Mouse (Mus musculus) cerebellum, adult 11 months (tissue): ENCODE data around the gene Klhdc8b.
A peak's percentile ranks its signal among the peaks of the same experiment; 100 is the strongest.

Experiments
- DNase-seq: peaks from one replicate; pipeline ENCODE4 v3.0.0; 2022

Gene Klhdc8b

GRCm38 (mm10) chr9:108450292-108451169, 10.8 kb downstream of the Klhdc8b start:
- DNase-seq = no peak

DNA sequence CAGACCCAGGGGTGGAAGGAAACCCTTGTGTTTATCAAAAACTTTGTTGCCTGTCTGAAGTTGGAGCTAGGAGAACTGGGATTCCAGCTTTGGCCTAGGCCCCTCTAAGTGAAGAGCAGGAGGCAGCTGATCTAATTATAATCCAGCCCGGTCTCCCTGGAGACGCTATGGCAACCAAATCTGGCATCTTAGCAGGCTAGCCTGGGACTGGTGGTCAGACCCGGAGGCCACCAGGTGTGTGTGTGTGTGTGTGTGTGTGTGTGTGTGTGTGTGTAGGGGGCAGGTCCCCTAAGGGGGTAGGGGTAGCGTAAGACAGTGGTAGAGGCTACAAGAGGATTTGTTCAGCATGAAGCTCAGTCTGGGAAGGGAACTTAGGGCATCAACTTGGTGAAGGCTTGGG, 11.5 kb downstream of the Klhdc8b start:
- no peak for DNase-seq

DNA sequence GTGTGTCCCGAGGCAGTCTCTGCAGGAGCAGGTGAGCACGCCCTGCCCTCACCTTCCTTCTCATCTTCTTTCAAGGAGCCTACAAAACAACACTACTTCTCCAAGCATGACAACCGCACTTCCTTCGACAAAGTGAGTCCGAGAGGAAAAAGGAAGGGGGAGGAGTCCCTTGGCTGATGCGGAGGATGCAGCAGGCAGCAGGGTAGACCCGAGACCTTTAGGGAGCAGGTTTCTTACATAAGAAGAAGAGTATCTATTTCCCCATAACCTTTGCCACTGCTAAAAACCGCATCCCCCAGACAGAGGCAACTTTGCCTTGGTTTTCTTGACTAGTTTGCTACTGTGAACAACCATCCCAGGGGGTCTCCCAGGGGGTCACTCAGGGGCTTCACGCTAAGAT, 16.3 kb downstream of the Klhdc8b start:
- DNase-seq = no peak

DNA sequence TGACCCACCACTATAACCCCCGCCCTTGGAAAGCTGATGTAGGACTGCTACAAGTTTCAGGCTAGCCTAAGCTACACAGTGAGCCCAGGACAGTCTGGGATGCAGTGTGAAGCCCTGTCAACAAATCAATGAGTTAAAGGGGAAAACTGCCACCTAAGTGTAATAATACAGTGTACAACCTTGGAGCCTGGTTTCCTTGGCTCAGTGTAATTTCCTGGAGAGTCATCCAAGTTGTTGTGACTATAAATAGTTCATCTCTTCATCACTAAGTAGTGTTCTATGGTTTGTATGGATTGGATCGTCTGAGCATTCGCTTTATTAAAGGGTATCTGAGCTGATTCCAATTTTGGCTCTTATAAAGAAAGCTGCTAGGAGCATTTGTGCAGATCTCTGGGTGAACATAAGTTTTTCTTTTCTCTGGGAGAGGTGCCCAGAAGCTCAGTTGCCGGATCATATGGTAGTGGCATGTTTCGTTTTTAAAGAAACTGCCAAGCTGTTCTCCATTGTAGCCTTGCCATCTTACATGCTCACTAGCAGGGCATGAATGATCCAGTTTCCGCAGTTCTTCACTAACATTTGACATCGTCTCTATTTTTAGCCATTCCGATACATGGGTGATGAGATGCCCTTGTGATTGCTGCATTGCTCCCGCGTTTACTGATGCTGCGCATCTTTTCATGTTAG, 20.0 kb downstream of the Klhdc8b start:
- DNase-seq = no peak

GRCm38 (mm10) chr9:108440485-108440884, 20.9 kb downstream of the Klhdc8b start:
- no peak for DNase-seq

- DNase-seq = no peak
Observed at GRCm38 (mm10) chr9:108439176-108439575, 22.2 kb downstream of the Klhdc8b start.

DNA sequence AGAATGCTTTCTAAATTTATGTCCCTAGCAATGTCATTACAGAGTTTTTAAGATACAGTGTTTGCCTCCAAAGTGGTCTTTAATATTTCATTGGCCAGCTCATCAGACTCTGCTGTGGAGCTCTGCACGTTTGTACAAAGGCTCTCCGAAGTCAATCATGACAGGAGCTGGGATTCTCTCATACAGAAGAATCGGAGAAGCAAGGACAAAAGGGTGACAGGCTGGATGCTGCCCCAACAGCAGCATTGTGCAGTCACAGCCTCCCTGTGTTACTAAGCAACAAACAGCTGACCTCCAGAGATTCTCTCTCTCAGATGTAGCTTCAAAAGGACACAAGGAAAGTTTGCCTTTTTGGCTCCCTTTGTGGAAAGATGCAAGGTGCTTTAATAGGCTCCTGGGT, 25.2 kb downstream of the Klhdc8b start, which contains the start of gene BC048562:
Gene BC048562, plus strand, starts transcription at position 301 of the 400 bp plus-strand sequence.
- DNase-seq = no peak

DNA sequence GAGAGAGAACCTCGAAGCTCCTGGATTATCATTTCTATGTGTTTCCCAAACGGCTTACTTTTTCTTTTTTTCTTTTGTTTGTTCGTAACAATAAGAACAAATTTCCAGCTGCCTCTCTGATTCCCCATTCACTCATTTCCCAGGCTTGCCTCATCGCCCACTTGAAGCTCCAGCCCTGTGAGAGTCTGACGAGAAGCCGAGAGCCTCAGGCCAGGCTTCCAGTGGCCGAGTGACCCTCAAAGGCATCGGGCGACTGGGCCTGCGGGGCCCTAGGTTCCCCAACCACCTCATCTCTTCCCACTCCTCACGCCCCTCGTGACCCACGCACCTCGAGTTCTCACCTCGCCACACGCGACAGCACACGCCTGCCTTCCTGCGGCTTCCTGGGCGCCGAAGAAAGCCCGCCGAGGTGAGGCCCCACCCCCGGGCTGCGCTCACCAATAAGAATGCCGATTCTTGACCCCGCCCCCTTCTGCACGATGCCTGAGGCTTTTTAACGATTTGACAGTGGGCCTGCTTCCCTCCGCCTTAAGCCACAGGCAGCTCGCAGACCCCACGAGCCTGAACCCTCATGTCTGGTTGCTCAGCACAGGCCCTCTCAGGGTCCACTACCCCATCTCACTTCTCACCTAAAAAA, 29.8 kb downstream of the Klhdc8b start:
- DNase-seq = no peak

DNA sequence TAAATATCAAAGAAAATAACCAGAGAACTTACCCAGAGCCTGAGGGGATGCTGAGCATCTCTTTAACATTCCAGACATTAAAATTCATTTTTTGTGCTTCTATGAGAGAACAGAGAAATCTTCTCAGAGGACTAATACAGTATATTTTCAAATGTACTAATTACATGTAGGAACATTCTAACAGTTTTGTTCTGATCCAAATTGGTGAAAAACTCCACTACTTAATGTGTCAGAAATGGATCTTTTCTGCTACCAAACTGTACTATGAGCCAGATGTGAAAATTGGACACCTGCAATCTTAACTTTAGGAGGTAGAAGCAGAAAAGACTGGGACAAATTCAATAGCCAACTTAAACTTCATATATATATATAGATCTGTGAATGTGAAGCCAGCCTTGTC, 33.0 kb downstream of the Klhdc8b start, which contains the start of gene Ccdc36:
Gene Ccdc36, minus strand, starts transcription at position 101 of the 400 bp plus-strand sequence.
- DNase-seq = no peak

GRCm38 (mm10) chr9:108412221-108412620, 49.2 kb downstream of the Klhdc8b start:
- no peak for DNase-seq

DNA sequence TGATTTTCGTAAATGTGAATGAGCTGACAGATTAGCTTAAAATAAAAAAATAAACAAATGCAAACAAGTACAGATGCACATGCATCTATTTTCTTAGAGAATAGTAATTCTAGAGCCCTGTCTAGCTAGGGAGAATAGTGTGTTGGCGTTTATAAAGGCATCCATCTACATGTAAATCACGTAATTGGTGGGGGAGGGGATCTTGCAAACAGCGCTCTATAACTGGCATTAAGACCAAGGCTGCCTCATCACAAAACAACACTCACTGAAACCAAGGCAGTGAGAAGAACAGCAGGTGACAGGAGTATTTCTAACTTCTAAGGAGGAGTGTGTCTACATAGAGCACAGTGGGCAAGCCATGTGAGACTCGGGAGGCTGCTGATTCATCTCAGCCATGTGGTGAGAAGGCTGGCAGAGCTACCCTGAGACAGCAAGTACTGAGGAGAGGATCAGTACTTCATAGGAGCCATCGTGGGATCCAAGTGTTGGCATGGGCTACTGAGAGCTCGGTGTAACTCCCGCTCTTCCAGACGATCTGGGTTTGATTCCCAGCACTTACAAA, 49.9 kb downstream of the Klhdc8b start:
- no peak for DNase-seq

GRCm38 (mm10) chr9:108409535-108409934, 51.8 kb downstream of the Klhdc8b start:
- DNase-seq = no peak

GRCm38 (mm10) chr9:108404451-108404850, 56.9 kb downstream of the Klhdc8b start:
- DNase-seq = no peak

DNA sequence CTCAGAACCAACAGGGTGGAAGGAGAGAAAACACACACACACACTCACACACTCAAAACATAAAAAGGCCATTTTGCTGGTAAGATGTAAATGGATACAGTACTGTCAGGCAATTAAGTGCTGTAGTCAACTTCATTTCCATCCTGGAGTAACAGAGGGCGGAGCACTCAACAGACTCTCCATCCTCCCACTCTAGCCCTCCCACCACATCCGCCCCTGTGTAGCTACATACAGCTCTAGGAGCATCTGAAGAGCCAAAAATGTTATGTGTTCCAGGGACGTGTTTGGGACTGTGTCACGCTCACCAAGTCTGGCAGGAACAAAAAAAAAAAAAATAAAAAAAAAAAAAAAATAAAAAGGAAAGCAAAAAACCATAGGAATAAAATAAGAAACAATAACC, 58.3 kb downstream of the Klhdc8b start:
- DNase-seq = no peak

DNA sequence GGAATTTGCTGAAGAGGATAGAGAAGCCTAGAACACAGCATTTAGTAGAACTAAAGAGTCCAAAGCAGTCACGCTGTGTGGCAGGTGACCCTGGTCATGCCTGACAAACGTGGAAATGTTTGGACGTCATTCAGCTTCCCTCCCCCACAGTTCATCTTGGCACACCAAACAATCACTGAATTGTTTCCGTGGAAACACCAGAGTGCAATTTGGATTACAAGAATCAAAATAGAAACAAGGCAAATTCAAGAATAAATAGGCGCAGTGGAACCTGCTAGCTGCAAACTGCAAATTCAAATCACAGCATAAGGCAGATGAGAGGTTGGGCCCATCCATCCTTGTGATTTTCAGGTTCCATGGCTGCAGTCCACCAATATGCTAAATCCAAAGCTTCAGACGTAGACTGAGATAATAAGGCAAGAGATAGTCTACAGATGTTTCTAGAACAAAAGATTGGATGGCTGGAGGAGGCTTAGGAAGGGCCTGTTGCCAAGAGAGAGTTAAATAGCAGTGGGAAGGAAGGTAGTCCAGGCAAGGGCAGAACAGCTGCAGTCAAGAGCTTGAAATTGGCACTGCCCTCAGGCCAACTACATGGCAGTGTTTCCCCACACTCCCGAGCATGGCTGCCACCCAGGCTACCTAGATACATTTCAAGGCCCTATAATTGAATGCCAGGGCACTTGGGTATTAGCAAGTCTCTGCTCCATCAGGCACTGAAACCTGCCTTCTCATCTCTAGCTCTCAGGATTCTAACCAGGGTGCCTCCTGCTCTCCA, 60.0 kb downstream of the Klhdc8b start:
- peak; percentile 20 for DNase-seq

DNA sequence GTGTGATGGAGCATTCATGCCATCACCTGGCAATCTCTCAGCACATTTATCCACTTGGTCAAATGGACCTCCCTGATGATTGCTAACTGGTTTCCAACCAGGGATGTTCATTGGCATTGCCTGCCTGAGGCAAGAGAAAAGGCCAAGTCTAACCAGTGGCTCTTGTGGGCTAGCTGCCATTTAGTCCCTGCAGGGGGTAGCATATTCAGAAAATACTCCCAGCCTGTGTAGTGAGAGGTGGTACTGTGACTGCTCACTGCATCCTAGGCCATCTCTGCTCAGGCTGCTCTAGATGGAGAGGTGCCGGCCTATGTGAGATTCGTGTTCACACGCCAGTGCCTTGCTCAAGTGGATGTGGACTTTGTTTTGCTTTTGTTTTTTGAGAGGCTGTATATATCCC, 63.1 kb downstream of the Klhdc8b start:
- peak; percentile 11 for DNase-seq
